Mouse (Mus musculus): ENCODE results near the gene Syce3. TPM values are rescaled to one million over a fixed set of nuclear protein-coding genes. Genes with fewer than 3 reads are reported as not detected.

Syce3 gene
- polyA plus RNA-seq, 1 experiment from 2014 or later: not detected

Other genes starting within 250 kb of the Syce3 start
- 158 and 169 TPM in 2 replicates for gene Plxnb2, start 229.7 kb downstream of the Syce3 start, polyA plus RNA-seq (2014; fragmentation: Nextera tagmentation; extraction: Ambion mirVana)
- gene Dennd6b, start 214.0 kb downstream of the Syce3 start, polyA plus RNA-seq (2014; fragmentation: Nextera tagmentation; extraction: Ambion mirVana): 11.4 and 13.1 TPM in 2 replicates
- gene Ppp6r2, start 198.9 kb downstream of the Syce3 start, polyA plus RNA-seq (2014; fragmentation: Nextera tagmentation; extraction: Ambion mirVana): 27.3 and 32.2 TPM in 2 replicates
- 58.2 and 65.6 TPM in 2 replicates for gene Sbf1, start 95.2 kb downstream of the Syce3 start, polyA plus RNA-seq (2014; fragmentation: Nextera tagmentation; extraction: Ambion mirVana)
- 0.21 TPM in 1 of 2 replicates, not detected in the other for gene Adm2, start 87.8 kb downstream of the Syce3 start, polyA plus RNA-seq (2014; fragmentation: Nextera tagmentation; extraction: Ambion mirVana)
- gene Miox, start 76.1 kb downstream of the Syce3 start, polyA plus RNA-seq (2014; fragmentation: Nextera tagmentation; extraction: Ambion mirVana): not detected in 2 replicates
- 47.8 and 59.1 TPM in 2 replicates for gene Lmf2, start 54.8 kb downstream of the Syce3 start, polyA plus RNA-seq (2014; fragmentation: Nextera tagmentation; extraction: Ambion mirVana)
- gene Ncaph2, start 54.8 kb downstream of the Syce3 start, polyA plus RNA-seq (2014; fragmentation: Nextera tagmentation; extraction: Ambion mirVana): 139 and 162 TPM in 2 replicates
- 6.0 and 6.3 TPM in 2 replicates for gene Sco2, start 36.7 kb downstream of the Syce3 start, polyA plus RNA-seq (2014; fragmentation: Nextera tagmentation; extraction: Ambion mirVana)
- gene Tymp, start 33.5 kb downstream of the Syce3 start, polyA plus RNA-seq (2014; fragmentation: Nextera tagmentation; extraction: Ambion mirVana): 1.6 TPM in 2 replicates
- 1.3 and 1.7 TPM in 2 replicates for gene Odf3b, start 31.2 kb downstream of the Syce3 start, polyA plus RNA-seq (2014; fragmentation: Nextera tagmentation; extraction: Ambion mirVana)
- gene Klhdc7b, start 25.6 kb downstream of the Syce3 start, polyA plus RNA-seq (2014; fragmentation: Nextera tagmentation; extraction: Ambion mirVana): not detected in 2 replicates
- gene Cpt1b, start 15.4 kb upstream of the Syce3 start, polyA plus RNA-seq (2014; fragmentation: Nextera tagmentation; extraction: Ambion mirVana): 3.9 and 7.7 TPM in 2 replicates
- gene C730034F03Rik, start 19.1 kb upstream of the Syce3 start, polyA plus RNA-seq (2014; fragmentation: Nextera tagmentation; extraction: Ambion mirVana): 1.1 and 2.3 TPM in 2 replicates
- gene Gm44502, start 19.2 kb upstream of the Syce3 start, polyA plus RNA-seq (2014; fragmentation: Nextera tagmentation; extraction: Ambion mirVana): not detected in 2 replicates
- gene Chkb, start 19.4 kb upstream of the Syce3 start, polyA plus RNA-seq (2014; fragmentation: Nextera tagmentation; extraction: Ambion mirVana): 44.7 and 48.1 TPM in 2 replicates
- gene Mapk8ip2, start 43.4 kb upstream of the Syce3 start, polyA plus RNA-seq (2014; fragmentation: Nextera tagmentation; extraction: Ambion mirVana): 4.3 and 5.2 TPM in 2 replicates
- 18.5 and 20.7 TPM in 2 replicates for gene Arsa, start 66.9 kb upstream of the Syce3 start, polyA plus RNA-seq (2014; fragmentation: Nextera tagmentation; extraction: Ambion mirVana)
- 1.9 and 2.0 TPM in 2 replicates for gene Shank3, start 89.1 kb upstream of the Syce3 start, polyA plus RNA-seq (2014; fragmentation: Nextera tagmentation; extraction: Ambion mirVana)
- 0.22 and 0.38 TPM in 2 replicates for gene Acr, start 157.8 kb upstream of the Syce3 start, polyA plus RNA-seq (2014; fragmentation: Nextera tagmentation; extraction: Ambion mirVana)
- gene Rabl2, start 181.4 kb upstream of the Syce3 start, polyA plus RNA-seq (2014; fragmentation: Nextera tagmentation; extraction: Ambion mirVana): 44.4 and 45.7 TPM in 2 replicates